In genomic region chr9:66691683-66692305, GRCm38 (mm10) we compare ENCODE assay signal across 18 mouse cellular contexts. TPM values are rescaled to one million over a fixed set of nuclear protein-coding genes. Genes with fewer than 3 reads are reported as not detected.
DNase-seq lines count a peak whose midpoint lies in the region; ATAC-seq and TF ChIP-seq lines count a peak whose summit lies in the region.
"Had no signal": no experiment of that assay in that cellular context is flagged by ENCODE, and none has a peak within 500 bp of the region (broad histone marks: within the 10 kb centered on the region; RNA-seq: fewer than 3 reads in every experiment).

No protein-coding gene starts in this region.

- WGBS in kidney, embryonic 16.5 days = 75% methylated on average over 4 of the region's 4 CpGs
- 86% methylated on average over 4 of the region's 4 CpGs for WGBS in thymus, adult 2 months
- 82% methylated on average over 4 of the region's 4 CpGs for WGBS in heart, embryonic 12.5 days

- TF ChIP-seq POLR2A in thymus, adult 2 months (IDR thresholded peaks at IDR 0.05; ENCODE audit: control insufficient read depth, extremely low read depth, insufficient read depth, low read length, poor library complexity) = no peak

- no peak overlapping the region for H3K4me3 ChIP-seq in kidney, embryonic 16.5 days (ENCODE audit: low read length)
- no peak overlapping the region for H3K4me3 ChIP-seq in thymus, adult 2 months (ENCODE audit: control insufficient read depth, insufficient read depth, low read length)
- H3K4me3 ChIP-seq in heart, embryonic 12.5 days = no peak overlapping the region
- H3K4me3 ChIP-seq: forebrain, embryonic 10.5 days; midbrain, embryonic 13.5 days; neural tube, embryonic 15.5 days had no signal

- no peak overlapping the region for H3K9ac ChIP-seq in kidney, embryonic 16.5 days (replicated peaks; ENCODE audit: low read length)
- no peak overlapping the region for H3K9ac ChIP-seq in heart, embryonic 12.5 days
- H3K9ac ChIP-seq: liver, embryonic 14.5 days; midbrain, embryonic 13.5 days; neural tube, embryonic 15.5 days had no signal

- peak; percentile 59 for ATAC-seq in kidney, embryonic 16.5 days (ENCODE audit: low FRiP score, low TSS enrichment)
- ATAC-seq in megakaryocyte progenitor cell, adult 5-6 weeks (replicated peaks; ENCODE audit: poor library complexity) = peak; percentile 57
- no peak for ATAC-seq in heart, embryonic 12.5 days (ENCODE audit: insufficient number of reproducible peaks, low FRiP score)
- ATAC-seq: midbrain, embryonic 13.5 days had no signal

- DNase-seq in kidney, postnatal 4 days = no peak
- DNase-seq in thymus, adult 2 months = peak; percentile 39
- DNase-seq in thymus, adult 18-20 months = no peak
- DNase-seq in urinary bladder, postnatal 10 days (ENCODE audit: low spot score) = no peak
- DNase-seq: adrenal gland, postnatal 36 days; cerebellum, adult 11 months; embryo, embryonic 11 days; gastrocnemius, postnatal 10 days; heart, postnatal 10 days; kidney, adult 8-10 months; right cerebral cortex, postnatal 25 days had no signal

- H3K9me3 ChIP-seq in kidney, embryonic 16.5 days (ENCODE audit: low read length) = no peaks in the 10 kb centered on the region
- H3K9me3 ChIP-seq in heart, embryonic 12.5 days (replicated peaks) = no peaks in the 10 kb centered on the region
- H3K9me3 ChIP-seq: forebrain, embryonic 10.5 days; midbrain, embryonic 13.5 days; neural tube, embryonic 15.5 days had no signal

- H3K27me3 ChIP-seq in kidney, embryonic 16.5 days (ENCODE audit: insufficient read depth, low read length) = no peaks in the 10 kb centered on the region
- no peaks in the 10 kb centered on the region for H3K27me3 ChIP-seq in thymus, adult 2 months (ENCODE audit: control insufficient read depth, insufficient read depth, low read length)
- H3K27me3 ChIP-seq in heart, embryonic 12.5 days (replicated peaks) = no peaks in the 10 kb centered on the region
- H3K27me3 ChIP-seq: midbrain, embryonic 13.5 days; neural tube, embryonic 15.5 days had no signal

- no peak overlapping the region for H3K27ac ChIP-seq in kidney, embryonic 16.5 days (ENCODE audit: low read length)
- no peak overlapping the region for H3K27ac ChIP-seq in thymus, adult 2 months (ENCODE audit: control insufficient read depth, insufficient read depth, low read length)
- no peak overlapping the region for H3K27ac ChIP-seq in heart, embryonic 12.5 days (ENCODE audit: poor library complexity, severe bottlenecking)
- H3K27ac ChIP-seq: forebrain, embryonic 10.5 days; liver, embryonic 14.5 days; midbrain, embryonic 13.5 days; neural tube, embryonic 15.5 days had no signal

- no peaks in the 10 kb centered on the region for H3K36me3 ChIP-seq in kidney, embryonic 16.5 days (ENCODE audit: insufficient read depth, low read length)
- H3K36me3 ChIP-seq in thymus, adult 2 months (ENCODE audit: control insufficient read depth, insufficient read depth, low read length) = no peaks in the 10 kb centered on the region
- no peaks in the 10 kb centered on the region for H3K36me3 ChIP-seq in heart, embryonic 12.5 days
- H3K36me3 ChIP-seq: forebrain, embryonic 10.5 days; midbrain, embryonic 13.5 days; neural tube, embryonic 15.5 days had no signal

- no peak overlapping the region for H3K4me2 ChIP-seq in kidney, embryonic 16.5 days (replicated peaks; ENCODE audit: low read depth, low read length)
- no peak overlapping the region for H3K4me2 ChIP-seq in heart, embryonic 12.5 days
- H3K4me2 ChIP-seq: midbrain, embryonic 13.5 days; neural tube, embryonic 15.5 days had no signal

- no peak for TF ChIP-seq CTCF in thymus, adult 2 months (IDR thresholded peaks at IDR 0.05; ENCODE audit: borderline replicate concordance, control insufficient read depth, extremely low read depth, insufficient read depth, low read length, poor library complexity)

- no peaks in the 10 kb centered on the region for H3K4me1 ChIP-seq in kidney, embryonic 16.5 days (ENCODE audit: insufficient read depth, low read length)
- H3K4me1 ChIP-seq in thymus, adult 2 months (replicated peaks; ENCODE audit: control insufficient read depth, insufficient read depth, low read length) = no peaks in the 10 kb centered on the region
- H3K4me1 ChIP-seq in heart, embryonic 12.5 days (replicated peaks) = 0 out of 2 replicates have a peak, but pooled peaks cover 6% of the 10 kb centered on the region
- H3K4me1 ChIP-seq: forebrain, embryonic 10.5 days; midbrain, embryonic 13.5 days; neural tube, embryonic 15.5 days had no signal

RNA-seq across cellular contexts. Expression of gene Car12, which starts 21.7 kb away (rescaled TPM):
- 27.7 and 30.7 TPM in 2 replicates for polyA plus RNA-seq in kidney, embryonic 16.5 days (2015; fragmentation: Nextera tagmentation; extraction: Ambion mirVana)
- 4.9 and 5.7 TPM in 2 replicates for polyA plus RNA-seq in thymus, adult 2 months (2012; rRNA removed)
- total RNA-seq in megakaryocyte progenitor cell, adult 5-6 weeks (2015) = 2.3 and 2.7 TPM in 2 replicates
- total RNA-seq in megakaryocyte progenitor cell, adult 5-6 weeks (2017) = 1.2 and 2.4 TPM in 2 replicates
- 0.61 and 0.77 TPM in 2 replicates for polyA plus RNA-seq in heart, embryonic 12.5 days (2016; fragmentation: Nextera tagmentation; extraction: Ambion mirVana)
